8 mouse cellular contexts compared by ENCODE assay signal in the genomic region with DNA sequence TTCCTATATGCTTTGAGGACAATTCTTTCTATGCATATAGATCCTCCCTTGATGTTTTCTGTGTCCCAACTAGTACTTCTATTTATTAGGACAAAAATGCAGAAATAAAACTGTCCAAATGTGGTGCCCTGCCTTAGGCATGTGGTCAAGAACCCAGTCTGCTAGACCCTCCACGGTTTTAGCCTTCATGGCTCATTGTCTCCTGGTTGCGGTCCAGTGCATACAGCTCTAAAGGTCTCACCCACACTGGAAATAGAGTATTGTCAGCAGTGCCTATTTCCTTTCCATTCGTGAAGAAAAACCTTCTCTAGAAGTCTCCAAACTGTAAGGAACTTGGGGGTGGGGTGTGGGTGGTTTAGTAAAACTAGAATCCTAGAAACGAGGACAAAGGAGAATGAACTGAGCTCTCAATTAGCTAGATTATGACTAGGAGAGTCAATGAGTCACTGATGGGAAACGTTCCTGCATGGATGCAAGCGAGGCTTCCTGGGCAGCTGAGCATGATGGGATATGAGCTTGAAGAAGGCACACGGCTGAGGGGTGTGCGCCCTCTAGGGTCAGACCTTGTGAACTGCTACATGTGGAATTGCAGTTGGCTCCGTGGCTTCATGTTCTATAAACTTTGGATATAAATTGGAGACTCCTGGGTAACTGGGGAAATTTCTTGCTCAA. TPM values are rescaled to one million over a fixed set of nuclear protein-coding genes. Genes with fewer than 3 reads are reported as not detected.
DNase-seq lines count a peak whose midpoint lies in the region; ATAC-seq and TF ChIP-seq lines count a peak whose summit lies in the region.

No protein-coding gene starts in this region.

- no peaks in the 10 kb centered on the region for H3K27me3 ChIP-seq in liver, embryonic 13.5 days

- DNase-seq in A20 (ENCODE audit: low read depth, low spot score) (peak; percentile 64), ES-E14 (ENCODE audit: low read depth, low spot score) (peak; percentile 72)
- DNase-seq in cerebellum, adult 11-12 months = peak; percentile 9
- DNase-seq in frontal cortex, postnatal 14 days (ENCODE audit: low spot score in 2 of 2) = peak; percentile 55 to 68
- peak; percentile 64 for DNase-seq in kidney, postnatal 10 days
- peak; percentile 20 for DNase-seq in liver, embryonic 13.5 days
- peak; percentile 28 to 66 for DNase-seq in urinary bladder, postnatal 4 days (ENCODE audit: low spot score in 2 of 2)

- peaks cover 0 to 6% of the 10 kb centered on the region in 2 experiments; a peak in 1 of 4 replicates for H3K4me1 ChIP-seq in ES-E14 (ENCODE audit: control insufficient read depth in 2 of 2, insufficient read depth in 2 of 2, low read length in 2 of 2, poor library complexity in 1 of 2)
- peaks cover 7% of the 10 kb centered on the region for H3K4me1 ChIP-seq in liver, embryonic 13.5 days (replicated peaks)

- H3K4me2 ChIP-seq in liver, embryonic 13.5 days = 0 out of 2 replicates have a peak overlapping the region, but pooled peaks have one; percentile 1

- no peak overlapping the region; the same call in 1 of the 2 replicates for H3K9ac ChIP-seq in ES-E14 (ENCODE audit: insufficient read depth, low read depth, low read length, poor library complexity, severe bottlenecking)
- no peak overlapping the region for H3K9ac ChIP-seq in liver, embryonic 13.5 days

- WGBS in liver, embryonic 13.5 days (ENCODE audit: insufficient replicate concordance) = 32% methylated on average over 9 of the region's 9 CpGs

- no peaks in the 10 kb centered on the region for H3K9me3 ChIP-seq in ES-E14 (ENCODE audit: control insufficient read depth, insufficient read depth, low read depth, low read length)
- no peaks in the 10 kb centered on the region for H3K9me3 ChIP-seq in liver, embryonic 13.5 days (replicated peaks)

- in situ Hi-C loops in ES-E14 (cut with MboI; ENCODE audit: low sequenced_read_pairs in 2 of 2, unreplicated experiment in 2 of 2) = no loop called here

- no peak overlapping the region for H3K4me3 ChIP-seq in ES-E14 (ENCODE audit: insufficient read depth in 1 of 2, low read depth in 1 of 2, low read length in 2 of 2, poor library complexity in 1 of 2, severe bottlenecking in 1 of 2)
- H3K4me3 ChIP-seq in liver, embryonic 13.5 days (replicated peaks) = no peak overlapping the region

- no peak overlapping the region for H3K27ac ChIP-seq in ES-E14 (ENCODE audit: insufficient read depth, low read depth, low read length, poor library complexity, severe bottlenecking)
- H3K27ac ChIP-seq in liver, embryonic 13.5 days = no peak overlapping the region

- H3K36me3 ChIP-seq in ES-E14 (ENCODE audit: control insufficient read depth, insufficient read depth, low read length, poor library complexity, severe bottlenecking) = peaks cover 2% of the 10 kb centered on the region; the same call in 1 of the 2 replicates
- peaks cover 15% of the 10 kb centered on the region for H3K36me3 ChIP-seq in liver, embryonic 13.5 days

- 0 out of 2 replicates have a peak, but pooled peaks have one; percentile 29 for ATAC-seq in liver, embryonic 13.5 days (ENCODE audit: low read depth)
- ATAC-seq in neutrophil, adult 5-6 weeks (ENCODE audit: extremely low read depth, insufficient number of reproducible peaks, low FRiP score, poor library complexity, severe bottlenecking) = peak; percentile 33; the same call in 1 of the 2 replicates

TF ChIP-seq in ES-E14, 5 proteins besides CTCF, POLR2A, EP300 and RAD21:
- no peak for TF ChIP-seq CHD2 (IDR thresholded peaks at IDR 0.05; ENCODE audit: low read depth, low read length)
- peak; percentile 48; the same call in 1 of the 2 replicates for TF ChIP-seq ZC3H11A (IDR thresholded peaks at IDR 0.05; ENCODE audit: borderline replicate concordance, low read depth, low read length)

RNA-seq across cellular contexts. Expression of gene Cfap44, which starts 2.6 kb away (rescaled TPM):
- 0.22 and 0.37 TPM in 2 replicates for total RNA-seq in ES-E14 (2012; rRNA removed)
- polyA plus RNA-seq in liver, embryonic 13.5 days (2015; fragmentation: Nextera tagmentation; extraction: Ambion mirVana) = 0.29 and 0.32 TPM in 2 replicates
- total RNA-seq in neutrophil, adult 5-6 weeks (2017) = not detected in 2 replicates

RNA-seq across cellular contexts. Expression of gene Spice1, which starts 45.1 kb away (rescaled TPM):
- total RNA-seq in ES-E14 (2012; rRNA removed) = 15.3 and 24.0 TPM in 2 replicates
- polyA plus RNA-seq in liver, embryonic 13.5 days (2015; fragmentation: Nextera tagmentation; extraction: Ambion mirVana) = 8.2 and 11.3 TPM in 2 replicates
- 26.8 and 30.1 TPM in 2 replicates for total RNA-seq in neutrophil, adult 5-6 weeks (2017)

RNA-seq across cellular contexts. Expression of gene Sidt1, which starts 59.0 kb away (rescaled TPM):
- 0.16 and 0.40 TPM in 2 replicates for total RNA-seq in ES-E14 (2012; rRNA removed)
- polyA plus RNA-seq in liver, embryonic 13.5 days (2015; fragmentation: Nextera tagmentation; extraction: Ambion mirVana) = 0.06 TPM in 1 of 2 replicates, not detected in the other
- total RNA-seq in neutrophil, adult 5-6 weeks (2017) = 20.4 and 30.5 TPM in 2 replicates

Comparison
In these comparisons a context has a peak if more than half of its experiments do, and no peak if none do; other contexts are left out.
1. DNase-seq: peak in every context shown above with its lines; median percentile 72 in ES-E14; 64 in A20; 64 in kidney, postnatal 10 days; 62 in frontal cortex, postnatal 14 days; 47 in urinary bladder, postnatal 4 days; 20 in liver, embryonic 13.5 days; 9 in cerebellum, adult 11-12 months.
2. RNA of gene Sidt1, which starts 59.0 kb away (total RNA-seq): 20.4 to 30.5 TPM in neutrophil, adult 5-6 weeks; 0.16 to 0.40 TPM in ES-E14; every median in the first group is over 10 times any median in the second.